Mouse (Mus musculus) forebrain, embryonic 15.5 days (tissue): ENCODE data around the gene Ankfy1. TPM values are rescaled to one million over a fixed set of nuclear protein-coding genes. Genes with fewer than 3 reads are reported as not detected.
"Not testable (repeated sequence)": the region's sequence is repeated elsewhere in the genome, so short reads cannot be mapped to it uniquely, and the experiment has no call there.

ENCODE experiments used
- ATAC-seq: fragments of 200-750 bp; cut with Nextera tagmentation; replicated peaks from 2 replicates; pipeline ENCODE4 v1.8.0; 2017; ENCODE audit warnings: mild to moderate bottlenecking, moderate TSS enrichment, moderate library complexity
- H3K27ac ChIP-seq: fragments of 300-500 bp; sonication (generic); replicated peaks from 2 replicates; pipeline ENCODE4 v1.5.1; 2015; ENCODE audit warnings: mild to moderate bottlenecking, inconsistent platforms
- H3K27me3 ChIP-seq: fragments of 300-500 bp; sonication (generic); 2 replicates; pipeline ENCODE4 v1.6.1; 2015; ENCODE audit warnings: inconsistent platforms
- H3K36me3 ChIP-seq: fragments of 300-500 bp; sonication (generic); 2 replicates; pipeline ENCODE4 v1.6.1; 2015; ENCODE audit warnings: mild to moderate bottlenecking, inconsistent platforms
- H3K4me1 ChIP-seq: fragments of 300-500 bp; sonication (generic); 2 replicates; pipeline ENCODE4 v1.6.1; 2015; ENCODE audit warnings: inconsistent platforms
- H3K4me2 ChIP-seq: fragments of 300-500 bp; sonication (generic); replicated peaks from 2 replicates; pipeline ENCODE4 v1.6.1; 2015; ENCODE audit warnings: mild to moderate bottlenecking, inconsistent platforms
- H3K4me3 ChIP-seq: fragments of 300-500 bp; sonication (generic); 2 replicates; pipeline ENCODE4 v1.5.1; 2015; ENCODE audit warnings: mild to moderate bottlenecking, inconsistent platforms
- H3K9ac ChIP-seq: fragments of 300-500 bp; sonication (generic); replicated peaks from 2 replicates; pipeline ENCODE4 v1.6.1; 2015; ENCODE audit warnings: mild to moderate bottlenecking, inconsistent platforms
- H3K9me3 ChIP-seq: fragments of 300-500 bp; sonication (generic); 2 replicates; pipeline ENCODE4 v1.6.1; 2016; ENCODE audit warnings: inconsistent platforms
- WGBS: fragments of 180-500 bp; shearing (Covaris S2); methylation state at CpG from one replicate; pipeline ENCODE4 v1.1.7; 2015; ENCODE audit warnings: mixed read lengths; 5-methylcytosine and 5-hydroxymethylcytosine counted together
- polyA plus RNA-seq: library from polyadenylated mRNA; unstranded; fragments of >200 nt; fragmentation: Nextera tagmentation; extraction: Ambion mirVana; gene quantifications from 2 replicates; pipeline ENCODE4 v1.2.1, GENCODE M21; 2015

The Ankfy1 gene
- polyA plus RNA-seq, 1 experiment from 2014 or later = 27.1 TPM

DNA sequence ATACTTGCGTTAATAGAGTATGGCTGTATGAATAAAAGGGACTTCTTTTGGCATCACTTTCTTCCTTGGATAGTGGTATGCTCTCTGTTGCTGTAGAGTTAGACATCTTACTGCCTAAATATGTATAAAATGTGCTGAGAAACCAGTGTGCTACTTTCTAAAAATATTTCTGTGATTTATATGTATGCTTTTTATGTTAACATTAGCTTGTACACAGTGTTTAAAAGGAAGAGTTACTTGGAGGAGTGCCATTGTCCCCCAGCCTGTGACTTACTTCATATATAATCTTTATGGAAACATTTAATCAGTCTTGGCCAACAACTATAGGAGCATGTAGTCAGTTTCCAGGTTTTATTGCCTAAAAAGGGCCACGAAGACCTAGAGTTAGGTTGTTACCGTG, 79.3 kb downstream of the Ankfy1 start:
- Histone ChIP-seq H3K4me3 (no peak overlapping the region), H3K9ac (no peak overlapping the region), H3K4me1 (no peaks in the 10 kb centered on the region), H3K27me3 (no peaks in the 10 kb centered on the region), H3K9me3 (no peaks in the 10 kb centered on the region), H3K27ac (no peak overlapping the region), H3K36me3 (peaks cover 32% of the 10 kb centered on the region), H3K4me2 (no peak overlapping the region)
- 94% methylated on average over 3 of the region's 3 CpGs for WGBS
- ATAC-seq = no peak

DNA sequence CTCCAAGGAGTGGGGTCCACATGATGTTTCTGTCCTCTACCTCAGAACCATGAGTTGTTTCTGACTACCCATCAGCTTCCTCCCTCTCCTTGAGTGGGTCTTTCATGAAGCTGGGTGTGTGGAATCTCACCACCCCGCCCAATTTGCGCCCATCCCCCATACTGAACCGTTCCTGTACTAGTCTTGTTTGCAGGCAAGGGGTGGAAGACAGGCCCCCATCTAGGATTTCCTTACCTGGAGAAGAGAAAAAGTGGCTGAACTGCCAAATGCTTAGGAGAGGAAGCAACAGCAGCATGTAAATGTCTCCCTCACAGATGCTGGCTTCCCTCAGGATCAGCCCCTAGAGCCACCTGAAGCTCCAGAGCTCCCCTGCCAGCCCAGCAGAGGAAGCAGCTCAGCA, 80.5 kb downstream of the Ankfy1 start:
- Histone ChIP-seq H3K9ac (no peak overlapping the region), H3K4me3 (no peak overlapping the region), H3K4me2 (no peak overlapping the region), H3K27ac (no peak overlapping the region), H3K9me3 (no peaks in the 10 kb centered on the region), H3K36me3 (peaks cover 25% of the 10 kb centered on the region), H3K27me3 (no peaks in the 10 kb centered on the region), H3K4me1 (no peaks in the 10 kb centered on the region)
- ATAC-seq = no peak
- WGBS = 99% methylated on average over 3 of the region's 3 CpGs

DNA sequence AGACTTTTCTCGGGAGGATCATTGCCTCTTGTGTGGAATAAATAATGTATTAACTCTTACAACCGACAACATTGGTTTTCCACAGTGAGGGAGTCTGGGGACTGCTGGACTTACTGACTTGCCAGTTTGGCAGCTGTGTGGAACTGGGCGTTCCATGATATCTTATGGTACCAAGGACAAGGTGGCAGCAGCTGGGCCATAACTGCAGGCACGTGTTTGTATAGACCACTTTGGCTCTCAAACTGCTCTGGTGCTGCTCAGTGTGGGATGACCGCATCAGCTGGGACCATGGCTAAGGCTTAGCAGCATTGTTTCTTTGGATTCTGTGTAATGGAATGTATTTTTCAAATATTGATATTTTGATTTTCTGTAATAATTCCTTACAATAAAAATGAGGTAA, 81.0 kb downstream of the Ankfy1 start:
- H3K36me3 ChIP-seq = peaks cover 25% of the 10 kb centered on the region
- no peak overlapping the region for H3K27ac ChIP-seq
- H3K27me3 ChIP-seq = no peaks in the 10 kb centered on the region
- 93% methylated on average over 5 of the region's 5 CpGs for WGBS
- no peak overlapping the region for H3K4me3 ChIP-seq
- ATAC-seq = no peak
- H3K9me3 ChIP-seq = no peaks in the 10 kb centered on the region
- no peaks in the 10 kb centered on the region for H3K4me1 ChIP-seq
- no peak overlapping the region for H3K9ac ChIP-seq
- no peak overlapping the region for H3K4me2 ChIP-seq

DNA sequence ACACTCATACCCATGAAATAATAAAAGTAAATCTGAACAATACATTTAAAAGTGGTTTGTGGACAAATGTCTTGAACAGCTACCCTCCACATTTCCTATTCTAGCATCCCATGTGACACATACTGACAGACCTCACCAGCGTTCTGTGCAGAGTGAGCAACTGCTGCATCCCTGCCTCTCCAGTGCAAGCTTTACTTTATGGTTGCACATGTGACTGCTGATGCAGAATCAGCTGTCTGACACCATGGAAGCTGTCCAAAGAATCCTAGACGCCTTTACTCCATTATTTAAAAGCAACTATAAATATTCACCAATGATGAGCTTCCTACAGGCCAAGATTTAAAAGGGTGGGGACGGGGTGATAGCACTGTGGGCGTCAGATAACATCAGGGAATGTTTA, 81.7 kb downstream of the Ankfy1 start:
- no peak overlapping the region for H3K9ac ChIP-seq
- H3K9me3 ChIP-seq = no peaks in the 10 kb centered on the region
- no peak for ATAC-seq
- H3K4me3 ChIP-seq = no peak overlapping the region
- WGBS = 76% methylated on average over 4 of the region's 4 CpGs
- H3K4me2 ChIP-seq = no peak overlapping the region
- peaks cover 25% of the 10 kb centered on the region for H3K36me3 ChIP-seq
- H3K4me1 ChIP-seq = no peaks in the 10 kb centered on the region
- no peaks in the 10 kb centered on the region for H3K27me3 ChIP-seq
- no peak overlapping the region for H3K27ac ChIP-seq

DNA sequence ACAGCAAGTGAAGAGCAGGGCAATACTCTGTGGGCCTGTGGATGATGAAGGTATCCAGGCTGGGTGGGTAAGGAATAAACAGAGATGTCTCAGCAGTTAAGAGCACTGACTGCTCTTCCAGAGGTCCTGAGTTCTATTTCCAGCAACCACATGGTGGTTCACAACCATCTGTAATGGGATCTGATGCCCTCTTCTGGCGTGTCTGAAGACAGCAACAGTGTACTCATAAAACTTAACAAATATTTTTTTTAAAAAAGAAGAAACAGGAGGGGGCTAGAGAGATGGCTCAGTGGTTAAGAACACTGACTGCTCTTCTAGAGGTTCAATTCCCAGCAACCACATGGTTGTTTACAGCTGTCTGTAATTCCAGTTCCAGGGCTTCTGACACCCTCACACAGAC, 82.8 kb downstream of the Ankfy1 start:
- H3K27me3 ChIP-seq, H3K4me3 ChIP-seq, H3K4me2 ChIP-seq, H3K4me1 ChIP-seq, H3K9me3 ChIP-seq, H3K27ac ChIP-seq, H3K9ac ChIP-seq, ATAC-seq: not testable (repeated sequence)
- 16% methylated on average over 1 of the region's 1 CpGs for WGBS
- peaks cover 19% of the 10 kb centered on the region for H3K36me3 ChIP-seq

DNA sequence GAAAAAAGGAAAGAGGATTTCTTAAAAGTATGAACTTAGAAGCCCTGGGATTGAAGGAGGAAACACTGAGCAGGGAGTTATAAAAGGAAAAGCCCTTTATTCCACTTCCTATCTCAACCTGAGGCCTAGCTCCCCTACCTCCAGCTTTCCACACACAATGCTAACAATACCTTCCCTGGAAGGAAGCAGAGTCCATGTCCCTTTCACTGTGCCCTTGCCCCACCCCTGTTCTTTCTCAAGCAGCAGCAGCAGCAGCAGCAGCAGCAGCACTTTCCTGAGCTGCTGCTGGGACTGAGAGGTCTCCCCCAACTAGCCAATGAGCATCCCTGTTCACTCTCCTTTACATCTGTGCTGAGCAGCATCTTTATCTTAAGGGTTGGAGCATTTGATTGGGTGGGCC, 89.2 kb downstream of the Ankfy1 start:
- Histone ChIP-seq H3K4me2 (no peak overlapping the region), H3K27ac (no peak overlapping the region), H3K9ac (no peak overlapping the region), H3K4me1 (no peaks in the 10 kb centered on the region), H3K36me3 (no peaks in the 10 kb centered on the region), H3K27me3 (no peaks in the 10 kb centered on the region), H3K4me3 (no peak overlapping the region), H3K9me3 (no peaks in the 10 kb centered on the region)
- no peak for ATAC-seq

DNA sequence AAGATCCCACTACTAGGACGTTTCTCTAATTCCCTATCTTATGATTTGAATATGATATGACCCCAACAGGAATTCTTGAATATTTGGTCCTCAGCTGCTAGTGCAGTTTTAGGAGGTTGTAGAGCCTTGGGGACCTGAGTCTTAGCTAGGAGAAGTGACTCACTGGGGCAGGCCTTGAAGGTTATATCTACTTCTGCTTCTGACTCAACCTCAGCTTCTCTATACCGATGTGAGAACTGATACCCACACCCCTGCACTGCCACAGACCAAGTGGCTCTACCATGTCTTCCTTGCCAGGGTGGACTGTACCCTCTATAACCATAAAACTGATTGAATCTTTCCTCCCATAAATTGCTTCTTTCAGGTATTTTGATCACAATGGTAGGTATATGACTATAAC, 92.3 kb downstream of the Ankfy1 start:
- H3K9ac ChIP-seq = no peak overlapping the region
- no peaks in the 10 kb centered on the region for H3K9me3 ChIP-seq
- ATAC-seq = no peak
- H3K4me1 ChIP-seq = no peaks in the 10 kb centered on the region
- H3K27me3 ChIP-seq = no peaks in the 10 kb centered on the region
- WGBS = 83% methylated on average over 2 of the region's 2 CpGs
- no peaks in the 10 kb centered on the region for H3K36me3 ChIP-seq
- H3K4me2 ChIP-seq = no peak overlapping the region
- no peak overlapping the region for H3K4me3 ChIP-seq
- no peak overlapping the region for H3K27ac ChIP-seq

DNA sequence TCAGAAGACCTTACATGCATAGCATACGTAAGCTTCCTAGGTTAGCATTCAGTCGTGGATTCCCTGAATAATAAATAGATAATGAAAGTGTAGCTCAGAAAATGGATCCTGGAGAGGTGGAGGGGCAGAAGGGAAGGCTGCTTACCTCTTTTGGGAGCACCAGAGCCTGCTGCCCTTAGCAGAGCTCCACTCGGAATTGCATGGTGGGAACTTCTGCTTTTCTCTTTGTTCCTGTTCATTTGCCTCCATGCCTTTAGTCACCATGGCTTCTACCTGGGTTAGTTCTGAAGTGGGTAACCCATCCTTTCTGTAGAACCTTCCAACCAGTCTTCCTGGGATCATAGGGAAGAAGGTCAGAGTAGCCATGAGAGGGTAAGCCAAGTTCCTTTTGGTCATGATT, 92.7 kb downstream of the Ankfy1 start:
- H3K36me3 ChIP-seq = no peaks in the 10 kb centered on the region
- no peaks in the 10 kb centered on the region for H3K4me1 ChIP-seq
- H3K9me3 ChIP-seq = no peaks in the 10 kb centered on the region
- no peak for ATAC-seq
- no peak overlapping the region for H3K4me3 ChIP-seq
- no peak overlapping the region for H3K4me2 ChIP-seq
- no peak overlapping the region for H3K27ac ChIP-seq
- no peak overlapping the region for H3K9ac ChIP-seq
- H3K27me3 ChIP-seq = no peaks in the 10 kb centered on the region
- WGBS = 81% methylated on average over 3 of the region's 3 CpGs

DNA sequence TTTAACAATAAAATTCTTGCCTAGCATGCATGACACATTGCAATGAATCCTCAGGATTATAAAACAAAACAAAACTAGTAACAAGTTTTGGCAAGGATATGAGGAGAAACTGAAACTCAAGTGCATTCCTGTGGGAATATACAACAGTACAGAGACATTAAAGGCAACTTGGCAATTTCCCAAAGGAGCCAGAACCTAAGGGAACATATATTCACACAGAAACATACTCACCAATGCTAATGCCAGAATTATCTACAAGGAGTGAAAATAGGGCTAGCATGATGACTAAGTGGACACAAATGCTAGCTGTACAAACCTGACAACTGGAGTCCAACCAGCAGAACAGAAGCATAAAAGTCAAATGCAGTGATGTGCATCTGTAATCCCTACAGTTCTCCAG, 102.2 kb downstream of the Ankfy1 start:
- no peak for ATAC-seq
- Histone ChIP-seq H3K9me3 (no peaks in the 10 kb centered on the region), H3K27ac (no peak overlapping the region), H3K4me3 (no peak overlapping the region), H3K4me2 (no peak overlapping the region), H3K36me3 (no peaks in the 10 kb centered on the region), H3K4me1 (peaks cover 12% of the 10 kb centered on the region), H3K9ac (no peak overlapping the region), H3K27me3 (no peaks in the 10 kb centered on the region)

DNA sequence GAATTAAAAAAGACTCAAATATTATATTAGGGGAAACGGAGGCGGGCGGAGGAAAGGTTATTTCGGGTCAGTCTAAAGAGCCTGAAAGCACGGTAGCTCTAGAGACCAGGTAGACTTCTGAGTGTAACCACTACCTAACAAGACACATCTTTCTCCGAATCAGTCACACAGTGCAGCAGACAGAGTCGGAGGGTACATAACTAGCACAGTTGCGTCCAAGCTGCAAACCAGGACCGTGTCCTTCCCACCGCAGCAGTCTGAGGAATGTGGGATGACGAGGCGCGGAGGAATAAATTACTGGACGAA, 105.3 kb downstream of the Ankfy1 start:
- WGBS = 20% methylated on average over 14 of the region's 14 CpGs
- ATAC-seq = peak; percentile 21
- Histone ChIP-seq H3K4me1 (peaks cover 26% of the 10 kb centered on the region), H3K36me3 (0 out of 2 replicates have a peak, but pooled peaks cover 2% of the 10 kb centered on the region), H3K27me3 (no peaks in the 10 kb centered on the region), H3K27ac (peak overlapping the region; percentile 84), H3K4me3 (peak overlapping the region; percentile 96), H3K9ac (peak overlapping the region; percentile 79), H3K9me3 (no peaks in the 10 kb centered on the region), H3K4me2 (peak overlapping the region; percentile 84)

DNA sequence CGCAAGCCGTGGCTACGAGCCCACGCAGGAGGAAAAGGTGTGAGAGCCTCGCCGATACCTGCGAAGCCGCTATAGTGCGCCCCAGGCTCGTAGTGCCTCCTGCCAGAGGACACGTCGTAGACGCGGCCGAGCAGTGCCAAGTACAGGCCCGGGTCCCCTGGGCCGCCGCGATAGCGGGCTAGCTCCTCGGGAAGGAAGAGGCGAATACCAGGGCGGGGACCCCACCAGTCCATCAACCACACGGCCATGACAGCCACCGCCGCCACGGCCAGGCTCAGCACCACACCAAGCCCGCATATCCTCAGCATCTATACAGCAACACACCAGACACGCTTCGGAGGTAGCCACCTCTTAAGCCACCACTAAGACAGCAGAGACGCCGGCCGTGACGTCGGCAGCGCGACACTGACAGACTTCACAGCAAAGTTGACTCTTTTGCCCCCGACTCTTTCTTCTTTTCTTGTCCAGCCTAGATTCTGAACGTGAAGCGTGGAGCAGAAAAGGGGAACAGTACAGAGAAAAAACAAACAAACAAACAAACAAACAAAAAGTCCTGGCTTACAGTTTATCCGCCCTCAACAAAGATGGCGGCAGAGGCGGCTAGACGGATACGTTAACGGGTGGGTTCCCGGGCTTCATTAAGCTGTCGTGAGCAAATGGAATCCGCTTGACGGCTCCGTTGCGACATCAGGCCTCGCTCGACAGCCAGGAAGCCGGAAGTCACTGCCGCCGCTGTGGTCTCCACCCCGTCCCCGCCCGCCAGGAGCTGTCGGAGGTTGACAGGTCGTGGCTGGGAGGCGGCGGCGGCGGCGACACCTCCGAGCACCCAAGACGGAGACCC, 105.9 kb downstream of the Ankfy1 start, which contains the start of the genes Cyb5d2 and Zzef1:
Gene Cyb5d2, minus strand, starts transcription at position 688 of the 841 bp plus-strand sequence.
Gene Zzef1, plus strand, starts transcription at position 772 of the 841 bp plus-strand sequence.
- under 1% methylated on average over 69 of the region's 69 CpGs for WGBS
- peak within 1 kb of the TSS; percentile 84 for H3K4me2 ChIP-seq
- H3K4me3 ChIP-seq = peak within 1 kb of the TSS; percentile 96
- ATAC-seq = peak; percentile 96
- H3K27me3 ChIP-seq = no peaks in the 10 kb centered on the region
- no peaks in the 10 kb centered on the region for H3K9me3 ChIP-seq
- H3K27ac ChIP-seq = peak within 1 kb of the TSS; percentile 84
- H3K9ac ChIP-seq = peak within 1 kb of the TSS; percentile 82
- 0 out of 2 replicates have a peak, but pooled peaks cover 2% of the 10 kb centered on the region for H3K36me3 ChIP-seq
- H3K4me1 ChIP-seq = peaks cover 26% of the 10 kb centered on the region

DNA sequence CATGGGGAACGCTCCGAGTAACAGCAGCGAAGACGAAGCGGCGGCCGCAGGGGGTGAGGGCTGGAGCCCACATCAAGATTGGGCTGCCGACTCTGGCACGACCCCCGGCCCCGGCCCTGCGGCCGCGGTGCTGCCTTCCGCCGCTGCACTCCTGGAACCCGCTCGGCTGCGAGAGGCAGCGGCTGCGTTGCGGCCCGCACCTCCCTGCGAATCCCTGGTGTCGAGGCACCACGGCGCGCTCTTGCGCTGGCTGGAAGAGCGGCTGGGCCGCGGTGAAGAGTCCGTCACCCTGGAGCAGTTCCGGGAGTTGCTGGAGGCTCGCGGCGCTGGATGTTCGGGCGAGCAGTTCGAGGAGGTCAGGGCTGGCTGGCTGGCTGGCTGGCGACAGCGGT, 106.5 kb downstream of the Ankfy1 start:
- Histone ChIP-seq H3K4me3 (peak overlapping the region; percentile 96), H3K4me1 (peaks cover 26% of the 10 kb centered on the region), H3K27me3 (no peaks in the 10 kb centered on the region), H3K9me3 (no peaks in the 10 kb centered on the region), H3K36me3 (0 out of 2 replicates have a peak, but pooled peaks cover 2% of the 10 kb centered on the region), H3K4me2 (peak overlapping the region; percentile 84), H3K27ac (peak overlapping the region; percentile 84), H3K9ac (peak overlapping the region; percentile 82)
- under 1% methylated on average over 42 of the region's 42 CpGs for WGBS
- ATAC-seq = no peak; the same call in none of the 2 replicates
